Mouse (Mus musculus) stomach, postnatal 0 days (tissue): ENCODE data around the gene Bik.

Experiments used
- CTCF ChIP-seq: IDR thresholded peaks from 2 replicates; pipeline ENCODE4 v1.5.1; 2016; ENCODE audit warnings: antibody characterized with exemption, low read depth, mild to moderate bottlenecking, moderate library complexity
- EP300 ChIP-seq: optimal IDR thresholded peaks from 2 replicates; pipeline ENCODE3; 2016; ENCODE audit warnings: antibody characterized with exemption

- TF ChIP-seq CTCF (no peak), EP300 (no peak)
Observed at GRCm38 (mm10) chr15:83567728-83568127, 41.1 kb downstream of the Bik start.
